In genomic region chr7:31017104-31017901, GRCm38 (mm10) we compare ENCODE assay signal across 9 mouse cellular contexts. TPM values are rescaled to one million over a fixed set of nuclear protein-coding genes. Genes with fewer than 3 reads are reported as not detected.
A peak's percentile ranks its signal among the peaks of the same experiment; 100 is the strongest.
DNase-seq lines count a peak whose midpoint lies in the region; ATAC-seq lines count a peak whose summit lies in the region.
"Had no signal": no experiment of that assay in that cellular context is flagged by ENCODE, and none has a peak within 500 bp of the region (broad histone marks: within the 10 kb centered on the region; RNA-seq: fewer than 3 reads in every experiment).

No protein-coding gene starts in this region.

- peak; percentile 25 for DNase-seq in kidney, adult 9 months
- DNase-seq in kidney, adult 11 months: no peak
- DNase-seq in Muller cell, postnatal 12 days (ENCODE audit: inconsistent ontology term): peak; percentile 71
- peak; percentile 25 to 32 for DNase-seq in layer of hippocampus, adult 8-10 months (ENCODE audit: low spot score in 2 of 2)
- peak; percentile 63 for DNase-seq in right cerebral cortex, postnatal 14 days
- DNase-seq in spleen, adult 18-20 months: no peak
- no peak for DNase-seq in cerebellum, adult 8-10 months

- ATAC-seq in frontal cortex, adult (ENCODE audit: low TSS enrichment): peak; percentile 98

RNA-seq across cellular contexts. Expression of gene Fxyd5, which starts 25.0 kb away (rescaled TPM):
- total RNA-seq in layer of hippocampus, adult 8-10 months (2022): 10 to 100 TPM; 27.5 to 36.2 (median 30.7) TPM

RNA-seq across cellular contexts. Expression of gene Fxyd7, which starts 34.0 kb away (rescaled TPM):
- 100 to 1,000 TPM; 103 to 116 (median 108) TPM for total RNA-seq in layer of hippocampus, adult 8-10 months (2022)
- total RNA-seq: common myeloid progenitor, adult 5-6 weeks had no signal

RNA-seq across cellular contexts. Expression of gene Fxyd1, which starts 39.7 kb away (rescaled TPM):
- 100 to 1,000 TPM in 2 of 4 experiments, 10 to 100 TPM in 2; 80.5 to 263 (median 172) TPM for total RNA-seq in layer of hippocampus, adult 8-10 months (2022)

RNA-seq across cellular contexts. Expression of gene Lgi4, which starts 41.8 kb away (rescaled TPM):
- total RNA-seq in layer of hippocampus, adult 8-10 months (2022): 10 to 100 TPM; 38.3 to 64.2 (median 55.9) TPM
- total RNA-seq: common myeloid progenitor, adult 5-6 weeks had no signal

RNA-seq across cellular contexts. Expression of gene Fam187b, which starts 43.7 kb away (rescaled TPM):
- total RNA-seq in layer of hippocampus, adult 8-10 months (2022): under 1 TPM in 1 of 4 experiments, not detected in 3; 0.21 TPM
- total RNA-seq: common myeloid progenitor, adult 5-6 weeks had no signal

Comparison
In these comparisons a context has a peak if more than half of its experiments do, and no peak if none do; other contexts are left out.
1. DNase-seq: peak in kidney, adult 9 months (single experiment), Muller cell, postnatal 12 days (single experiment), layer of hippocampus, adult 8-10 months (2 of 2) and right cerebral cortex, postnatal 14 days (single experiment); none in kidney, adult 11 months (single experiment), spleen, adult 18-20 months (0 of 2) and cerebellum, adult 8-10 months (single experiment).